Mouse (Mus musculus) midbrain, embryonic 14.5 days (tissue): ENCODE measurements around the gene Tmub2. TPM values are rescaled to one million over a fixed set of nuclear protein-coding genes. Genes with fewer than 3 reads are reported as not detected.
A peak's percentile ranks its signal among the peaks of the same experiment; 100 is the strongest.

ENCODE experiments used
- ATAC-seq: fragments of 200-750 bp; cut with Nextera tagmentation; 2 replicates; pipeline ENCODE4 v1.8.0; 2017; ENCODE audit warnings: moderate number of reproducible peaks, moderate library complexity; ENCODE audit not compliant: low FRiP score, low TSS enrichment
- DNase-seq: peaks from one replicate; pipeline ENCODE4 v3.0.0-alpha.2; 2015
- H3K27ac ChIP-seq: fragments of 300-500 bp; sonication (generic); replicated peaks from 2 replicates; pipeline ENCODE4 v1.5.1; 2014; ENCODE audit warnings: mild to moderate bottlenecking, low read depth, low read length, moderate library complexity
- H3K27me3 ChIP-seq: fragments of 300-500 bp; sonication (generic); 2 replicates; pipeline ENCODE4 v1.6.1; 2014; ENCODE audit warnings: low read length, control low read depth, mixed read lengths; ENCODE audit not compliant: control insufficient read depth, insufficient read depth
- H3K36me3 ChIP-seq: fragments of 300-500 bp; sonication (generic); 2 replicates; pipeline ENCODE4 v1.6.1; 2014; ENCODE audit warnings: low read length, control low read depth; ENCODE audit not compliant: control insufficient read depth, insufficient read depth
- H3K4me1 ChIP-seq: fragments of 300-500 bp; sonication (generic); 2 replicates; pipeline ENCODE4 v1.6.1; 2014; ENCODE audit warnings: mild to moderate bottlenecking, antibody characterized with exemption, low read length, control low read depth; ENCODE audit not compliant: control insufficient read depth, insufficient read depth
- H3K4me2 ChIP-seq: fragments of 300-500 bp; sonication (generic); 2 replicates; pipeline ENCODE4 v1.6.1; 2014; ENCODE audit warnings: mild to moderate bottlenecking, low read length, moderate library complexity
- H3K4me3 ChIP-seq: fragments of 300-500 bp; sonication (generic); replicated peaks from 2 replicates; pipeline ENCODE4 v1.5.1; 2014; ENCODE audit warnings: low read depth, low read length
- H3K9ac ChIP-seq: fragments of 300-500 bp; sonication (generic); replicated peaks from 2 replicates; pipeline ENCODE4 v1.6.1; 2014; ENCODE audit warnings: mild to moderate bottlenecking, low read length, moderate library complexity
- H3K9me3 ChIP-seq: fragments of 300-500 bp; sonication (generic); 2 replicates; pipeline ENCODE4 v1.6.1; 2016; ENCODE audit warnings: low read length, control low read depth, mixed read lengths; ENCODE audit not compliant: control insufficient read depth
- WGBS: fragments of 180-500 bp; shearing (Covaris S2); extraction: QIAGEN DNeasy Blood & Tissue Kit; methylation state at CpG from one replicate; pipeline ENCODE4 v1.1.7; 2014; 5-methylcytosine and 5-hydroxymethylcytosine counted together
- polyA plus RNA-seq: library from polyadenylated mRNA; unstranded; fragments of >200 nt; fragmentation: Nextera tagmentation; extraction: Ambion mirVana; gene quantifications from 2 replicates; pipeline ENCODE4 v1.2.1, GENCODE M21; 2014

The Tmub2 gene
- polyA plus RNA-seq, 1 experiment from 2014 or later, result 78.4 TPM

DNA sequence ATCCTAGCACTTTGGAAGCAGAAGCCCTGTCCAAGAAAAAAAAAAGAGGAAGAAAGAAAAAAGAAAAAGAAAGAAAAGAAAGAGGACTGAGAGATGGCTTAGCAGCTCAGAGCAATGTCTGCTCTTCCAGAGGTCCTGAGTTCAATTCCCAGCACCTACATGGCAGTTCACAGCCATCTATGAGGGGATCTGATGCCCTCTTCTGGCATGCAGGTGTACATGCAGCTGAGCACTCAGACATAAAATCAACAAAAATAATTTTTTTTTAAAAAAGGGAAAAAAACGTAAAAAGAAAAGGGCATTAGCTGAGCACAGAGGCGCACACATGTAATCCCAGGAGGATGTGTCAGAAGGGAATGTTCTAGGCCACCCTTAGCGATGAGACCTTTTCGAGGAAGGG lies 37.9 kb upstream of the Tmub2 start:
- Histone ChIP-seq H3K27ac (no peak overlapping the region), H3K36me3 (no peaks in the 10 kb centered on the region), H3K9me3 (no peaks in the 10 kb centered on the region), H3K4me1 (peaks cover 11% of the 10 kb centered on the region; the same call in 1 of the 2 replicates), H3K4me2 (no peak overlapping the region), H3K4me3 (no peak overlapping the region), H3K9ac (no peak overlapping the region), H3K27me3 (no peaks in the 10 kb centered on the region)
- ATAC-seq (no peak), DNase-seq (no peak)
- 89% methylated on average over 4 of the region's 4 CpGs for WGBS

DNA sequence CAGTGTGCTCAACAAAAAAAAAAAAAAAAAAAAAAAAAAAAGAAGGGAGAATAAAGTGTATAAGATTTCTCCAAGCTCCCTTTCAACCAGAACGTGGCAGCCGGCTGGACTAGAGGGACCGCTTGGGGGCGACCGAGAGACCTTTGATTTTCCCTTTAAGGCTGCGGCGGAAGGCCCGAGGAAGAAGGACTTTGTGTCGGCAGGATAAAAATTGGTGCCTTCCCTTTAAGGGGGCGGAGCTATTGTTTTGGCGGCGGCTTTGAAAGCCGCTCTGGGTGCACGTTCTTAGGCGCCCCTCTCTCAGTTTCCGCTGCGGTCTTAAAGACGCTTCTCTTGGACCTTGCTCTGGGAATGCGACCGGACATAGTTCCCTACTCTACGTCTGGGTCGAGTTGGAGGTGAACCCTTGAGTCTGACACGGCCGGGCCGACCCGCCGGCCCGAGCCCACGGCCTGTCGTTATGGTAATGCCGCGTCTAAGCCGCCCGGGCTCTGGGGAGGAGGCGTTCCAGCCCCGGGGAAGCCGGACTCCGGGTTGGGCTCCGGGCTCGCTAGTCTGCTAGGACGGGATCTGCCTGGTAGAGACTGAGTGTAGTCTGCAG lies 36.0 kb upstream of the Tmub2 start, which contains the start of gene BC030867:
TSS of gene BC030867 (plus strand) at position 253 of the 601 bp plus-strand sequence.
- H3K27ac ChIP-seq, result no peak within 1 kb of the TSS
- H3K27me3 ChIP-seq, result no peaks in the 10 kb centered on the region
- no peaks in the 10 kb centered on the region for H3K9me3 ChIP-seq
- peaks cover 11% of the 10 kb centered on the region; the same call in 1 of the 2 replicates for H3K4me1 ChIP-seq
- DNase-seq, result peak; percentile 98
- under 1% methylated on average over 41 of the region's 41 CpGs for WGBS
- peak within 1 kb of the TSS; percentile 89 for H3K4me2 ChIP-seq
- peak; percentile 43 for ATAC-seq
- H3K4me3 ChIP-seq, result peak within 1 kb of the TSS; percentile 44
- no peaks in the 10 kb centered on the region for H3K36me3 ChIP-seq
- H3K9ac ChIP-seq, result peak within 1 kb of the TSS; percentile 23; the same call in 1 of the 2 replicates

DNA sequence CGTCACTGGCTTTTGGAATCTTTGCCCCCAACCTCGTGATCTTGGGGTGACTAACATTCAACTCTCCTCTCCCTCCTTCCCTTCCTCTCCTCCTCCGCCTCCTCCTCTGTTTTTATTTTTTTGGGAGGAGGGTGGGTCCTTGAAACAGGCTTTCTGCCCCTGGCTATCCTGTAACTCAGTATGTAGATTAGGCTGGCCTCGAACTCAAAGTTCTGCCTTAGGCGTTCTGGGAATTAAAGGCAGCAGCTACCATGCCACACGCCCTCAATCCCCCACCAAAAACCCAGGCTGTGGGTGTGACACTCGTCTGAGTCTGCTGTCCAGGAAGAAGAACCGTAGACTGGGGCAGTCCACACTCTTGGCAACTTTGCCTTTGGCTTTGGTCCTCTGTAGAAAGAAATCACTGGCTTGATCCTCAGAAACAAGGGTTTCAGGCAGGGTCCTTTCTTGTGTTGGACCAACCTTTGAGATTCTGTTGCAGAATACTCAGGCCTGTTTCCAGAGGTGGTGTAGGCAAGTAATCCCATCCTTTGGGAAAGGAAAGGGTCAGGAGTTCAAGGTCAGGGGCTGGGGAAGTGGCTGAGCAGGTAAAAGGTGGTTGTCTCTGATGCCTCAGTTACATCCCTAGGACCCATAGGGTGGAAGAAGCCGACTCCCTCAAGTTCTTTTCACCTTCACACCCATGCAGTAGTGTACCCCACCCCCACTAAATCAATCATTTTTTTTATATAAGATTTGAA lies 35.2 kb upstream of the Tmub2 start:
- Histone ChIP-seq H3K4me2 (peak overlapping the region; percentile 89), H3K27ac (no peak overlapping the region), H3K36me3 (no peaks in the 10 kb centered on the region), H3K9ac (peak overlapping the region; percentile 23; the same call in 1 of the 2 replicates), H3K4me3 (peak overlapping the region; percentile 44), H3K27me3 (no peaks in the 10 kb centered on the region), H3K4me1 (peaks cover 11% of the 10 kb centered on the region; the same call in 1 of the 2 replicates), H3K9me3 (no peaks in the 10 kb centered on the region)
- DNase-seq (no peak), ATAC-seq (no peak)
- WGBS, result 14% methylated on average over 9 of the region's 9 CpGs

DNA sequence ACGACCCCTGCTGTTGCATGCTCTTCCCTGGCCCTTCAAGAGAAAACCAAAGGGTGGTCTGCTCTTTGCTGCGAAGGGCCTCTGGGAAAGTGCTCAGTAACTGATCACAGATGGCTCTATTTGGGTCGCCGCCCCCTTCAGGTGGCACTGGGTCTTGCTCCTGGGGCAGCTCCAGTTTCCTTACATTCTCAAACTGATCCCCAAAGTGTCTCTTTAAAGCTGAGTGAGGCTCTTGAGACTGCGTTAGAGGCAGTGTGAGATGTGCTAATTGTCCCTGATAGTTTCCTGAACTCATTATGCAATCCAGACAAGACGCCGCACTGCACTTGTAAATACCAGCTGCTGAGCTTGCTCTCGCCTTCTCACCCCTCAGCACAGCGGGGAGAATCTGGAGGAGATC lies 27.2 kb upstream of the Tmub2 start:
- no peak for ATAC-seq
- 35% methylated on average over 9 of the region's 9 CpGs for WGBS
- no peak overlapping the region for H3K27ac ChIP-seq

DNA sequence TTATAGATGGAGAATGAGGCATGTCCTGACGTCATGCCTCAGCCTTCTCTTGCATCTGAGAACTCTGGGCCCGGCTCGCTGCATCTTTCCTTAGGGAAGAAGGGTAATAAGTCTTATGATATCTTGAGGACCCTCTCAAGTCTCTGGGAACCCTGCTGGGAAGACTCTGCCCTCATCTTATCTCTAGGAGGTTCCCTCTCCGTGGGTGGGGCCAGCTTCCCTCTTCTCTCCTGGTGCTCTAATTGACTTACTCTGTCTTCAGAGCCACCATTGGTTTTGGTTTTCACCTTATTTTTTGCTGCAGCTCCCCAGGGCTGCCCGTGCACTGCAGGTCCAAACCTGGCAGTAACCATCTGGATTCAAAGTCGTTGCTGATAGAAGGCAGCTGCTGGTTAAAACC lies 26.6 kb upstream of the Tmub2 start:
- no peaks in the 10 kb centered on the region for H3K27me3 ChIP-seq
- no peaks in the 10 kb centered on the region for H3K36me3 ChIP-seq
- 84% methylated on average over 6 of the region's 6 CpGs for WGBS
- no peak for ATAC-seq
- H3K4me2 ChIP-seq, result no peak overlapping the region
- no peak overlapping the region for H3K9ac ChIP-seq
- H3K4me3 ChIP-seq, result no peak overlapping the region
- DNase-seq, result no peak
- H3K27ac ChIP-seq, result no peak overlapping the region
- no peaks in the 10 kb centered on the region for H3K9me3 ChIP-seq
- H3K4me1 ChIP-seq, result no peaks in the 10 kb centered on the region

More for the DNA sequence above, 27.2 kb upstream of the Tmub2 start:
- H3K9me3 ChIP-seq, result no peaks in the 10 kb centered on the region
- H3K36me3 ChIP-seq, result no peaks in the 10 kb centered on the region
- H3K4me3 ChIP-seq, result no peak overlapping the region
- H3K4me1 ChIP-seq, result no peaks in the 10 kb centered on the region
- H3K27me3 ChIP-seq, result no peaks in the 10 kb centered on the region
- H3K9ac ChIP-seq, result no peak overlapping the region
- no peak overlapping the region for H3K4me2 ChIP-seq
- peak; percentile 59 for DNase-seq

DNA sequence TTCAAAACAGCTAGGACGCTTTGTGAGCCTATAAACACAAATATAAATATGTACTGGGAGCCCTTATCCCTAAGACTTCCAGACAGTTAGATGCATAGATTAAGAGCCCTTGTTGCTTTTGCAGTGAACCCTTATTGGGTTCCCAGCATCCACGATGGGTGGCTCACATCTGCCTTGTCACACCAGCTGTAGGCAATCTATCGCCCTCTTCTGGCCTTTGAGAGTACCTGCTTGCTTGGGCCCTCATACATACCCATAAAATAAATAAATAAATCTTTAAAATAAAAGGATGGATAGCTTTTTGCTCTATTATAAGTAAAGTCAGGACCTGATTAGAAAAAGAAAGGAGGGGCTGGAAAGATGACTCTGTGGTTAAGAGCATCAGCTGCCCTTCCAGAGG lies 26.2 kb upstream of the Tmub2 start:
- no peaks in the 10 kb centered on the region for H3K27me3 ChIP-seq
- no peak overlapping the region for H3K9ac ChIP-seq
- no peaks in the 10 kb centered on the region for H3K4me1 ChIP-seq
- H3K4me3 ChIP-seq, result no peak overlapping the region
- no peaks in the 10 kb centered on the region for H3K9me3 ChIP-seq
- ATAC-seq (no peak), DNase-seq (peak; percentile 24)
- 94% methylated on average over 3 of the region's 3 CpGs for WGBS
- H3K4me2 ChIP-seq, result no peak overlapping the region
- H3K36me3 ChIP-seq, result no peaks in the 10 kb centered on the region
- H3K27ac ChIP-seq, result no peak overlapping the region

DNA sequence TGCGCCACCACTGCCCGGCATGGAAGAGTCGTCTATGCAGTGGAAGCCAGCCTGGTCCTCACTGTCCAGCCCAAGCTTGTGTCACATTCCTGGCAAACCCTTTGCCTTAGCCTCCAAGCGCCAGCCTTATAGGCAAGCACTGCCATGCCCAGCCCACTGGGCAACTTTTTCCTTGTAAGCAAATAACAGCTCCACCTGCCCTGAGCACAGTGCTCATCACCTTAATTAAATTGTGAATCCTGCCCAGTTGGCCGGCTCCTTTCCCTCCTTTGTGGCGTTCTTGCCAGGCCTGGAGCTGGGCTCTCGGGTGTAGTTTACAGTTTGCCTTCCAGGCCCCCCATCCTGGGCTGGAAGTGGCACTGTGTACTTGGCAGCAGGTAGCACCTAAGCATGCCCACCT lies 21.5 kb upstream of the Tmub2 start:
- Histone ChIP-seq H3K9me3 (no peaks in the 10 kb centered on the region), H3K4me1 (no peaks in the 10 kb centered on the region), H3K27ac (no peak overlapping the region), H3K36me3 (no peaks in the 10 kb centered on the region), H3K27me3 (no peaks in the 10 kb centered on the region), H3K4me2 (no peak overlapping the region), H3K4me3 (no peak overlapping the region), H3K9ac (no peak overlapping the region; the same call in 1 of the 2 replicates)
- DNase-seq (no peak), ATAC-seq (no peak)
- 95% methylated on average over 7 of the region's 7 CpGs for WGBS

DNA sequence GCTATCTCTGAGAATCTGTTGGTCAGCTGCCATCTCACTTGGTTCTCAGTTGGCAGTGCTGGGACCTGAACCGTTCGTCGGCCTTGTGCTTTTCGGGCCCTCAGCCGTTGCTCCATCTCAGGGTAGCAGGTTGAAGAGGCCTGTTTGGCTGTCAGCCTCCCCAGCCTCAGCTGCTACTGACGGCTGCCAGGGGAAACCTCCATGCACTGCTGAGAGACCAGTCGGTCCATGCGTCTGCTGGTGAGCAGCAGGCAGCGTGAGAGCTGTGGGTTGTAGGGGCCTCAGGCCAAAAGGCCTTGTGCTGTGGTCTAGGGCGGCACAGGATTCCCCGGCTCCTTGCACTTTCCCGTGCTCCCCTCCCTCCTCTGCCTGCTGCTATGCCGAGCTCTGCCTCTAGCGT lies 18.9 kb upstream of the Tmub2 start:
- WGBS, result 60% methylated on average over 14 of the region's 14 CpGs
- Histone ChIP-seq H3K4me3 (no peak overlapping the region), H3K4me2 (no peak overlapping the region), H3K27ac (no peak overlapping the region), H3K9me3 (no peaks in the 10 kb centered on the region), H3K9ac (no peak overlapping the region), H3K36me3 (no peaks in the 10 kb centered on the region), H3K27me3 (no peaks in the 10 kb centered on the region), H3K4me1 (no peaks in the 10 kb centered on the region)
- ATAC-seq, result no peak
- no peak for DNase-seq
